Mouse (Mus musculus) retina, embryonic 14.5 days (tissue): ENCODE data around the gene Rptor.
A peak's percentile ranks its signal among the peaks of the same experiment; 100 is the strongest.

Source experiments
- DNase-seq: peaks from one replicate; pipeline ENCODE4 v3.0.0-alpha.2; 2015; ENCODE audit warnings: low spot score

Rptor gene

DNA sequence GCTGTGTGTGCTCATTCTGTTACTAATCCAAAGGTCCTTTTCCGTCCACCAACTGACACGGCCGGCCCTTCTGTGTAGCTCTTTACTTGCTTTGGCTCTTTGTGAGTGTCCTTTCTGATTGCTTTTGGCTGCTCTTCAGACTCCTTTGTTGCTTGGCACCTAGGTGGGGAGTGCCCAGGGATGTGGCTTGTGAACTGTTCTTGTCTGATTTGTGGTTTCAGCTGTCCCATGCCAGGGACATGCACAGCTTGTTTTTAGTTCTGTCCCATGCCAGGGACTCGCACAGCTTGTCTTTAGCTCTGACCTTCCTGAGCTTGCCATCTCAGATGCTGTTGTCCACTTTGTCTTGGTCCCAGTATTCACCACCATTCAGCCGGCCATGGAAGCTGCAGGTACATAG, 4.8 kb downstream of the Rptor start:
- no peak for DNase-seq

DNA sequence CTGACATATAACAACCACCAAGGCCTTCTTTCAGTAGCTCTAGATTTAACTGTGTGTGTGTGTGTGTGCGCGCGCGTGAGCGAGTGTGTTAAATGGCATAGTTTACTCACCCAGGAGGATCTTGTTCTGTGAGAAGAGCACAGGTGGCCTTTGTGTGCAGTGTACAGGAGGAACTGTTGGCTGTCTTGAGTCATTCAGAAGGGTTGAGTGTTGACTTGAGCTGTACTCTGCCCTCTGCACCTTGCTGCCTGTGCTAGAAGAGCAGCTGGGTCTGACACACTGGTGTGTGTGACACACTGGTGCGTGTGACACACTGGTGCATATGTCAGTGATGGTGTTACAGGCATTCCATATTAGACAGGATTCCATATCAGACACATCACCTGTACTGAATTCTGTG, 8.8 kb downstream of the Rptor start:
- no peak for DNase-seq

- no peak for DNase-seq
These were observed 9.5 kb downstream of the Rptor start for GRCm38 (mm10) chr11:119612179-119612578.

GRCm38 (mm10) chr11:119615087-119615486, 12.4 kb downstream of the Rptor start:
- DNase-seq: no peak

- peak; percentile 82 for DNase-seq
These were observed 16.1 kb downstream of the Rptor start for GRCm38 (mm10) chr11:119618763-119619162.

DNA sequence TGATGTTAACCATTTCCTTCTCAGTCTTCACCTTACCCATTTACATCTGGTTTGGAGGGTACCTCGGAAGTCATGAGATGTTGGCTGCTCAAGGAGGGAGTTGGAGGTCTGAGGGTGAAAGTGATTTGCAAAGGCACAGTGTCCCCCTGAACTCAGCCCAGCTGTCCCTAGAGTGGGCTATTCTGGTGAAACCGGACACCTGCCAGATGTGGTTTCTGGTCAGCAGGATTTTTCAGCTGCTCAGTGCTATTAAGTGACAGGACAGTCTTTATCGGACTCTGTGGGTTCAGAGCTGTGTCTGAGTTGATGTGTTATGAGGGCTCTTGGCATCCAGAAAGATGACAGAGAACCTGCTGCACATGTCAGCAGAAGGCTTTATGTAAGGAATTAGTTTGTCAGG, 18.6 kb downstream of the Rptor start:
- DNase-seq: no peak

GRCm38 (mm10) chr11:119623800-119624199, 21.1 kb downstream of the Rptor start:
- DNase-seq: no peak

DNA sequence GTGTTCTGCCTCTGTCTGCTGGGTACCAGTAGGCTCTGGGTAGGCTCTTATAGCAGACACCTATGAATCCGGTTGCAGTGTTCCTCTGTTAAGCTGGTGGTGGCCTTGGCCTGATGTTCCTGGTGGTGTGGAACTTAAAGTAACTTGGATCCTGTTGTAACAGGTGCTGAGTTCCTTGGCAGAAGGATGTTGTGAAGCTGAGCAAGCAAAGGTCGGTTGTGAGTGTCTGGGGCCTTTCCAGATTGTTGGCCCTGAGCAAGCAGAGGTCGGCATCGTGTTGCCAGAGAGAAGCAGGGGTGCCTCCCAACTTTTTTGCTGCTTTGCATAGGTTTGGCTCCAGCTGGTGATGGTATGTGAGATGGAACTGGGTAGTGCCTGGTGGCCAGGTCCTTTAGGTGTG, 21.7 kb downstream of the Rptor start:
- no peak for DNase-seq

DNA sequence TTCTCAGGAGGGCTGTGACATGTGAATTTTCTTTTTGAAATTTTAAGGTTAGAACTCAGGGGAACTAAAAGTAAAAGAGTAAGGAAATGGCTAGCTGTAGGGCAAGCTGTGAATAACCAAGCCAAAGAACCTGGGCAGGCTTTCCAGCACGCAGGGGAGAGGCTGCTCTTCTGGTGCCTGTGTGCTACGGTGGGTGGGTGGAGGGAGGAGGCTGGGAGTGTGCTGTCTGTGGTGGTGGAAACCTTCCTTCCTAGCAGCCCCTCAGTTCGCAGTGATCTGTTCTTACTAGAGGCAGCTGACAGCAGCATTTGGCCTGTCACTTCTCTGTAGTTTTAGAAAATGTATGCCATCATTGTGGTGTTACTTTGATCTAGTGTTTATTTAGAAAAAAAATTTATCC, 22.2 kb downstream of the Rptor start:
- DNase-seq: no peak

DNA sequence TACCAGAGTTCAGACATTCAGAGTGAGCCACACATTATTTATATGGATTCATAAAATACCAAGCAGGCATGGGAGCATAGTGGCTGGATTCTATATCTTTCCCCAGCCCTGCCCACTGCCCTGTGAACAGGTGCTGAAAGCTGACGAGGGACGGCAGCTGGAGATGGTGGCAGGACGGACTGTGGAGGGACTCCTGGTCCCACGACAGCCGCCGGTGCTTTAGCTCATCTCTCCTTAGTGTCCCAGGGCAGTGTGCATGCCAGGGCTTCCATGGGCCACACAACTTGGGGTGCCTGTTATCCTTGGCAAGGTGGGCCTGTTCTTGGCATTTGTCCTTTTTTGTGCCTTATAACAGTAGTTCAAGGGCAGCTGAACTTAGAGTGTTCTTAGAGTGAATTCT, 22.8 kb downstream of the Rptor start:
- no peak for DNase-seq

DNA sequence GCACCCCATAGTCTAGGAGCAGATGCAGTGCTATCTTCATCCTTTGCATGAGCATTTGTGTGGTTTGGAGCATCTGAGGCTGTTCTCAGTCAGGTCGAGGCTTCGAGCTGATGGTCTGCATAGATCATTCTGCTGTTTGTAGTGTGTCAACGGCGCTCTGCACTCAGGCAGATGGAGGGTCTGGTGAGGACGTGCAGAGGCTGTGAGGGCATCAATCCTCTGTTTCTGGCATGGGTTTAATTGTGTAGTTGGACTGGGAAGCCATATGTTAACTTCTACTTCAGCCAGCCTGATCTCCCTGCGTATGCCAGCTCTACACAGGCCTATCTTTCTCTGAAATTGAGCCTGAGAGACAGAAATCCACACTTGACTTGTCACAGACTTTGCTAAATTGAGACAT, 23.2 kb downstream of the Rptor start:
- DNase-seq: no peak

- DNase-seq: no peak
These were observed 24.5 kb downstream of the Rptor start for GRCm38 (mm10) chr11:119627243-119627642.

GRCm38 (mm10) chr11:119629072-119629471, 26.4 kb downstream of the Rptor start:
- no peak for DNase-seq

- DNase-seq: no peak
These were observed 27.6 kb downstream of the Rptor start for GRCm38 (mm10) chr11:119630329-119630728.

DNA sequence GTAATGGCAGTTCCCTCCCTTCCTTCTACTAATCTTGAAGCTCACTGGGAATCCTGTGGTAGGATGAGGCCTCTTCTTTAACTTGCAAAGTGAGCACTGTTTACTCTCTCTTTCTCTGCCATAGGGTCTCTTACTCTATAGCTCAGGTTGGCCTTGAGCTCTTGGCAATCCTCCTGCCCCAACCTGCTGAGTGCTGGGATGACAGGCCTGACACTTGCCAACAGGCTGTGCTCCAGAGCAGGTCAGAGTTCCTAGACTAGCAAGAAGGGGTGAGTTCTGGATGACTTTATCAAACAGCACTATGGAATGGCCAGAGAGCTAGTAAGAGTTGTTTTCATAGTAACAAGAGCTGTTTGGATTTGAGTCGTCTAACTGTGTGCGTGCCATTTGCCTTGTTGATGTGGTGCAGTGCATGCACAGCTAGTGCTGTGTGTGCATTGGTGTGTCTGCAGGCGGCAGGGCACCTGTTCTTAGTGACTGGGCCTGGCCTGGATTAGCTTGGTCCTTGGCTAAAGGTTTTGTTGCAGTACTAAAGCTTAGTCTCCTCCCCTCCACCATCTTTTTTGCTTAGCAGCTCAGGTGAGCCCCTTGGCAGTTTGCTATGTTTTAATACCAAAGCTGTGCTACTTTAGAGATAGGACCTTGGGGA, 28.6 kb downstream of the Rptor start:
- no peak for DNase-seq

DNA sequence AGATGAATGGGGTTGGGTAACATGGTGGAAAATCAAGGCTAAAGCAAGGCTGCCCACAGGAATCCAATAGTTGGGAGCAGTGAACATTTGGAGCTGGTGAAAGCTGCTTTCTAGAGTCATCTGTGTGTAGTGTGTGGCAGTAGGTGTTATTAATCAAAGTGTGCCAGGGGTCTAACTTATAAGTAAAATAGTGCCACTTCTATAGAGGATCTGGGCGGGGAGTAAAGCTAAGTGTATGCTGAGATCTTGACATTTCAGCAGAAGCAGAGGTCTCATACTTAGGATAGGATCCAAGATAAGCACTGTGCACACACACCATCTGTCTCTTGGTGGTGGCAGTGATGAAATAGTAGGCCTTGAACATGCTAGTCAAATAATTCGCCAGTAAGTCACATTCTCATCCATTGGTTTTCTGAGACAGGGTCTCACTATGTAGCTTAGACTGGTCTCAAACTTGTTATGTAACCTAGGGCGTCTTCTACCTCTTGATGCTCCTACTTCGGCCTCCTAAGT, 33.7 kb downstream of the Rptor start:
- DNase-seq: no peak

DNA sequence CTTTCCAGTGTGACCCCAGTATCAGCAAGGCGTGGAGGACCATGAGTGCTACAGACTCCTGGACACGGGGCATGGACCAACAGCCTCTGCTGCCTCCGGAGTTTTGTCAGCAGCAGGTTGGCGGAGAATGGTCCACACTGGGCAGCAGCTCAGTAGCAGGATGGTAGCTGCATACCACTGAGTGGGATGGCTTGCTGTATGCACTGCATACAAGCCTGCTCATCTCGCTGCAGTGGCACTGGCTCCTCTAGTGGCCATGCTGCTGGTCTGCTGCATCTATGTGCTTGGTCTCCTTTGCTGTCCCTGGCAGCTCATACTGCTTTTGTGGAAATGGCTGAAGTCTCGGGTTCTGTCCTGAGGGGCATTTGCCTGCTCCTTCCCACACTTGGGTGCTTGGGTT, 34.8 kb downstream of the Rptor start:
- no peak for DNase-seq

DNA sequence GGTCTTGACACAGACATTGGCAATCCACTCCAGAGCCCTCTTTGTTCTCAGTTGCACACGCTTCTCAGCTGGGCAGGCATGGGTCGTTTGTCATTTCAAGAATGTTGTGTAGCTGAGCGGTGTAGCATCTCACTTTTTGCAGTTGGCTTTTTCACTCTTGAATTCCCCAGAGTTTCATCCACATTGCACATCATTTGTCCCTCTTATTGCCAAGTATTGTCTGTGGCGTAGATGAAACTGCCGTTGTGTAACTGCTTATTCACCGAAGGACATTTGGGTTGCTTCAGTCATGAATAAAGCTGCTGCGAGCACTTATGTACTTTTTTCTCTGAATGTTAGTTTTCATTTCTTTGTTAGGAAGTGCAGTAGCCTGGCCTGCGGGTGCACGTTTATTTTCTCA, 37.8 kb downstream of the Rptor start:
- no peak for DNase-seq

- no peak for DNase-seq
These were observed 39.2 kb downstream of the Rptor start for GRCm38 (mm10) chr11:119641831-119642381.

GRCm38 (mm10) chr11:119643347-119643746, 40.6 kb downstream of the Rptor start:
- DNase-seq: no peak

DNA sequence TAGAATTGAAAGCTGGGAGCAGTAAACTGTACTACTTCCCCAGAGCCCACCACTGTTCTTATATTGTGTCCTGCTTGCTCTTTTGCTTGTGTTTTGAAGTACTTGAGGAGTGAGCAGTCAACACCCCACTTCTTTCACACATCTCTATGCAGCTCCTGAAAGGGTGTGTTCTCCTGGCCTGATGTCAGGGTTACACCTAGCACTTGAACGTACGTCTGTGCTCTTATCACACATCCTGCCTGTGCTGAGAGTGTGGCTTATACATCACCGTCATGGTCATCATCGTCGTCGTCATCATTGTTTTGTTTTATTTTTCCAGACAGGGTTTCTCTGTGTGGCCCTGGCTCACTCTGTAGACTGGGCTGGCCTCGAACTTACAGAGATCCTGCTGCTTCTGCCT, 41.4 kb downstream of the Rptor start:
- DNase-seq: no peak

GRCm38 (mm10) chr11:119644612-119645379, 42.1 kb downstream of the Rptor start:
- DNase-seq: peak; percentile 66

- no peak for DNase-seq
These were observed 47.8 kb downstream of the Rptor start for GRCm38 (mm10) chr11:119650456-119650855.
